Mouse (Mus musculus) spleen, embryonic (tissue): Measurements from ENCODE around the gene Btbd35f8.
"Not testable (repeated sequence)": the region's sequence is repeated elsewhere in the genome, so short reads cannot be mapped to it uniquely, and the experiment has no call there.

Experiments
- CTCF ChIA-PET: fragments of 350-600 bp; sonication (Branson Sonifier 250); formaldehyde crosslinking; loops from one replicate; lab custom pipeline; 2022; lab: Charles Lee

The Btbd35f8 gene

GRCm38 (mm10) chrX:34450224-34450623, at the start of gene Btbd35f8:
Gene Btbd35f8 (plus strand): TSS chrX:34450524.
- CTCF ChIA-PET: not testable (repeated sequence)
